Mouse (Mus musculus) midbrain, embryonic 13.5 days (tissue): ENCODE data around the gene Bcl2a1d. TPM values are rescaled to one million over a fixed set of nuclear protein-coding genes. Genes with fewer than 3 reads are reported as not detected.

Source experiments
- polyA plus RNA-seq: library from polyadenylated mRNA; unstranded; fragments of >200 nt; fragmentation: Nextera tagmentation; extraction: Ambion mirVana; gene quantifications from 2 replicates; pipeline ENCODE4 v1.2.1, GENCODE M21; 2015

Gene Bcl2a1d
- polyA plus RNA-seq, 1 experiment from 2014 or later, result not detected

Other genes with a start within 250 kb of the Bcl2a1d start
- gene Syncrip, start 249.3 kb downstream of the Bcl2a1d start, polyA plus RNA-seq, result 95.9 and 102 TPM in 2 replicates
- 18.5 and 20.4 TPM in 2 replicates for gene Zfp949, start 183.9 kb downstream of the Bcl2a1d start, polyA plus RNA-seq
- 0.20 and 0.67 TPM in 2 replicates for gene Trim43a, start 151.0 kb downstream of the Bcl2a1d start, polyA plus RNA-seq
- 42.8 and 46.0 TPM in 2 replicates for gene Mthfsl, start 11.6 kb downstream of the Bcl2a1d start, polyA plus RNA-seq
- gene Trim43c, start 107.2 kb upstream of the Bcl2a1d start, polyA plus RNA-seq, result 0.13 TPM in 1 of 2 replicates, not detected in the other
- not detected in 2 replicates for gene Bcl2a1a, start 225.0 kb upstream of the Bcl2a1d start, polyA plus RNA-seq